Mouse (Mus musculus): ENCODE measurements around the gene Megf9. TPM values are rescaled to one million over a fixed set of nuclear protein-coding genes. Genes with fewer than 3 reads are reported as not detected.

Gene Megf9
- total and polyA plus RNA-seq, 3 experiments: not detected

GRCm38 (mm10) chr4:70553888-70554287, 19.1 kb upstream of the Megf9 start:
- no peaks in the 10 kb centered on the region for H3K79me2 ChIP-seq (replicated peaks; ENCODE audit: control insufficient read depth, extremely low read depth, insufficient read depth, poor library complexity, severe bottlenecking)
- H3K4me1 ChIP-seq (ENCODE audit: control insufficient read depth in 1 of 2, insufficient read depth in 2 of 2): peaks cover 0 to 16% of the 10 kb centered on the region in 2 experiments; a peak in 2 of 4 replicates
- H3K27me3 ChIP-seq (replicated peaks): no peaks in the 10 kb centered on the region
- H3K27ac ChIP-seq (ENCODE audit: insufficient read depth, low read depth): no peak overlapping the region
- TF ChIP-seq PAX5 (IDR thresholded peaks at IDR 0.05; ENCODE audit: low read length) (no peak), POLR2AphosphoS2 (IDR thresholded peaks at IDR 0.05; ENCODE audit: low read depth, low read length) (no peak), RAD21 (IDR thresholded peaks at IDR 0.05; ENCODE audit: low read depth, low read length) (no peak), ZNF384 (IDR thresholded peaks at IDR 0.05; ENCODE audit: low read depth, low read length) (no peak), KAT2A (IDR thresholded peaks at IDR 0.05; ENCODE audit: insufficient replicate concordance, low read length) (no peak), ZKSCAN1 (IDR thresholded peaks at IDR 0.05; ENCODE audit: borderline replicate concordance, low read depth, low read length) (no peak), JUN (IDR thresholded peaks at IDR 0.05; ENCODE audit: insufficient read depth, low read depth, low read length) (no peak), RCOR1 (conservative IDR thresholded peaks at IDR 0.05; ENCODE audit: low read depth, low read length) (no peak), SMC3 (IDR thresholded peaks at IDR 0.05; ENCODE audit: low read depth, low read length) (no peak), BHLHE40 (IDR thresholded peaks at IDR 0.05; ENCODE audit: low read depth, low read length) (no peak), TCF12 (IDR thresholded peaks at IDR 0.05; ENCODE audit: low read depth, low read length) (no peak), GABPA (IDR thresholded peaks at IDR 0.05; ENCODE audit: insufficient replicate concordance, low read depth, low read length) (no peak), E2F4 (IDR thresholded peaks at IDR 0.05; ENCODE audit: insufficient replicate concordance, low read depth, low read length) (no peak), EP300 (IDR thresholded peaks at IDR 0.05; ENCODE audit: low read length) (no peak)
- dilution Hi-C loops (cut with MboI; ENCODE audit: extremely low pct_ligation_motif_present, extremely low pct_unique_long_range_greater_than_20kb, low sequenced_read_pairs) (no loop called here), in situ Hi-C loops (cut with MboI; ENCODE audit: low pct_ligation_motif_present, low pct_unique_long_range_greater_than_20kb, low sequenced_read_pairs) (no loop called here)
- no peak overlapping the region for H3K4me3 ChIP-seq (replicated peaks in 1 of 3; ENCODE audit: low read depth in 2 of 3, low read length in 2 of 3, poor library complexity in 1 of 3)
- H3K36me3 ChIP-seq (replicated peaks in 1 of 2; ENCODE audit: control insufficient read depth in 1 of 2, insufficient read depth in 1 of 2, low read length in 1 of 2): no peaks in the 10 kb centered on the region
- H3K9ac ChIP-seq (ENCODE audit: insufficient read depth, low read depth): no peak overlapping the region
- no peak overlapping the region for H3K4me2 ChIP-seq (ENCODE audit: insufficient read depth, low read depth, poor library complexity, severe bottlenecking)
- no peaks in the 10 kb centered on the region for H3K9me3 ChIP-seq (replicated peaks; ENCODE audit: low read length)
- no peak for DNase-seq (ENCODE audit: extremely low read depth)

GRCm38 (mm10) chr4:70553230-70553797, 18.5 kb upstream of the Megf9 start:
- H3K4me1 ChIP-seq (ENCODE audit: control insufficient read depth in 1 of 2, insufficient read depth in 2 of 2): peaks cover 0 to 16% of the 10 kb centered on the region in 2 experiments; a peak in 2 of 4 replicates
- no peaks in the 10 kb centered on the region for H3K79me2 ChIP-seq (replicated peaks; ENCODE audit: control insufficient read depth, extremely low read depth, insufficient read depth, poor library complexity, severe bottlenecking)
- dilution Hi-C loops (cut with MboI; ENCODE audit: extremely low pct_ligation_motif_present, extremely low pct_unique_long_range_greater_than_20kb, low sequenced_read_pairs) (no loop called here), in situ Hi-C loops (cut with MboI; ENCODE audit: low pct_ligation_motif_present, low pct_unique_long_range_greater_than_20kb, low sequenced_read_pairs) (no loop called here)
- no peak overlapping the region for H3K9ac ChIP-seq (ENCODE audit: insufficient read depth, low read depth)
- no peak for TF ChIP-seq BHLHE40 (IDR thresholded peaks at IDR 0.05; ENCODE audit: low read depth, low read length)
- no peak for TF ChIP-seq MEF2A (IDR thresholded peaks at IDR 0.05; ENCODE audit: borderline replicate concordance, low read depth, low read length)
- TF ChIP-seq ZMIZ1 (IDR thresholded peaks at IDR 0.05; ENCODE audit: low read depth, low read length): no peak
- TF ChIP-seq KAT2A (IDR thresholded peaks at IDR 0.05; ENCODE audit: insufficient replicate concordance, low read length): no peak
- no peak for TF ChIP-seq MAZ (IDR thresholded peaks at IDR 0.05; ENCODE audit: low read depth, low read length)
- H3K4me3 ChIP-seq (replicated peaks in 1 of 3; ENCODE audit: low read depth in 2 of 3, low read length in 2 of 3, poor library complexity in 1 of 3): no peak overlapping the region
- no peak overlapping the region for H3K4me2 ChIP-seq (ENCODE audit: insufficient read depth, low read depth, poor library complexity, severe bottlenecking)
- H3K9me3 ChIP-seq (replicated peaks; ENCODE audit: low read length): no peaks in the 10 kb centered on the region
- DNase-seq (ENCODE audit: extremely low read depth): no peak
- H3K27me3 ChIP-seq (replicated peaks): no peaks in the 10 kb centered on the region
- no peak overlapping the region for H3K27ac ChIP-seq (ENCODE audit: insufficient read depth, low read depth)
- no peaks in the 10 kb centered on the region for H3K36me3 ChIP-seq (replicated peaks in 1 of 2; ENCODE audit: control insufficient read depth in 1 of 2, insufficient read depth in 1 of 2, low read length in 1 of 2)

All from CH12.LX (cell line).